Mouse (Mus musculus) midbrain, embryonic 15.5 days (tissue): Measurements from ENCODE around the gene Cnga2. TPM values are rescaled to one million over a fixed set of nuclear protein-coding genes. Genes with fewer than 3 reads are reported as not detected.
"Not testable (repeated sequence)": the region's sequence is repeated elsewhere in the genome, so short reads cannot be mapped to it uniquely, and the experiment has no call there.

Source experiments
- ATAC-seq: fragments of 200-750 bp; cut with Nextera tagmentation; replicated peaks from 2 replicates; pipeline ENCODE4 v1.8.0; 2017; ENCODE audit warnings: moderate TSS enrichment
- H3K27ac ChIP-seq: fragments of 300-500 bp; sonication (generic); 2 replicates; pipeline ENCODE4 v1.5.1; 2015; ENCODE audit warnings: mild to moderate bottlenecking, inconsistent platforms
- H3K27me3 ChIP-seq: fragments of 300-500 bp; sonication (generic); replicated peaks from 2 replicates; pipeline ENCODE4 v1.6.1; 2015; ENCODE audit warnings: inconsistent platforms
- H3K36me3 ChIP-seq: fragments of 300-500 bp; sonication (generic); replicated peaks from 2 replicates; pipeline ENCODE4 v1.6.1; 2015; ENCODE audit warnings: inconsistent platforms
- H3K4me1 ChIP-seq: fragments of 300-500 bp; sonication (generic); 2 replicates; pipeline ENCODE4 v1.6.1; 2015; ENCODE audit warnings: inconsistent platforms
- H3K4me2 ChIP-seq: fragments of 300-500 bp; sonication (generic); 2 replicates; pipeline ENCODE4 v1.6.1; 2015; ENCODE audit warnings: inconsistent platforms, mild to moderate bottlenecking, moderate library complexity
- H3K4me3 ChIP-seq: fragments of 300-500 bp; sonication (generic); 2 replicates; pipeline ENCODE4 v1.5.1; 2015; ENCODE audit warnings: mild to moderate bottlenecking, inconsistent platforms
- H3K9ac ChIP-seq: fragments of 300-500 bp; sonication (generic); 2 replicates; pipeline ENCODE4 v1.6.1; 2015; ENCODE audit warnings: mild to moderate bottlenecking, inconsistent platforms
- H3K9me3 ChIP-seq: fragments of 300-500 bp; sonication (generic); 2 replicates; pipeline ENCODE4 v1.6.1; 2016; ENCODE audit warnings: inconsistent platforms
- WGBS: fragments of 180-500 bp; shearing (Covaris S2); methylation state at CpG from one replicate; pipeline ENCODE4 v1.1.7; 2015; ENCODE audit warnings: mixed read lengths; 5-methylcytosine and 5-hydroxymethylcytosine counted together
- polyA plus RNA-seq: library from polyadenylated mRNA; unstranded; fragments of >200 nt; fragmentation: Nextera tagmentation; extraction: Ambion mirVana; gene quantifications from 2 replicates; pipeline ENCODE4 v1.2.1, GENCODE M21; 2015

Cnga2 gene
- 0.18 and 0.21 TPM in 2 replicates for polyA plus RNA-seq

- Histone ChIP-seq H3K9me3 (no peaks in the 10 kb centered on the region), H3K27me3 (no peaks in the 10 kb centered on the region), H3K4me2 (no peak within 1 kb of the TSS), H3K9ac (no peak within 1 kb of the TSS), H3K4me1 (no peaks in the 10 kb centered on the region), H3K27ac (no peak within 1 kb of the TSS), H3K4me3 (no peak within 1 kb of the TSS), H3K36me3 (no peaks in the 10 kb centered on the region)
- WGBS, result 82% methylated on average over 3 of the region's 3 CpGs
- no peak for ATAC-seq
These were observed at the start of gene Cnga2 for GRCm38 (mm10) chrX:71991549-71991948. Gene Cnga2 (plus strand): TSS chrX:71991849.

GRCm38 (mm10) chrX:71946631-71947030, 45.0 kb upstream of the Cnga2 start:
- no peak overlapping the region for H3K27ac ChIP-seq
- H3K27me3 ChIP-seq, result no peaks in the 10 kb centered on the region
- H3K36me3 ChIP-seq, result no peaks in the 10 kb centered on the region
- WGBS, result 25% methylated on average over 3 of the region's 3 CpGs
- no peak for ATAC-seq
- H3K9ac ChIP-seq, result no peak overlapping the region
- H3K9me3 ChIP-seq, result no peaks in the 10 kb centered on the region
- no peaks in the 10 kb centered on the region for H3K4me1 ChIP-seq
- no peak overlapping the region for H3K4me2 ChIP-seq
- H3K4me3 ChIP-seq, result no peak overlapping the region

GRCm38 (mm10) chrX:71958366-71958765, 33.3 kb upstream of the Cnga2 start:
- Histone ChIP-seq H3K36me3 (no peaks in the 10 kb centered on the region), H3K4me1 (no peaks in the 10 kb centered on the region), H3K4me2 (no peak overlapping the region), H3K4me3 (no peak overlapping the region), H3K27me3 (no peaks in the 10 kb centered on the region), H3K9ac (no peak overlapping the region), H3K9me3 (no peaks in the 10 kb centered on the region), H3K27ac (no peak overlapping the region)
- no peak for ATAC-seq

- Histone ChIP-seq H3K27ac (peak within 1 kb of the TSS; percentile 79), H3K4me3 (peak within 1 kb of the TSS; percentile 54), H3K36me3 (no peaks in the 10 kb centered on the region), H3K4me2 (peak within 1 kb of the TSS; percentile 75), H3K27me3 (no peaks in the 10 kb centered on the region), H3K4me1 (no peaks in the 10 kb centered on the region), H3K9me3 (no peaks in the 10 kb centered on the region), H3K9ac (peak within 1 kb of the TSS; percentile 65)
- WGBS, result 29% methylated on average over 70 of the region's 72 CpGs
- peak; percentile 91 for ATAC-seq
These were observed 29.3 kb upstream of the Cnga2 start, which contains the start of gene Prrg3 for GRCm38 (mm10) chrX:71962073-71963051. Gene Prrg3 (plus strand): TSS chrX:71962624.

- 33% methylated on average over 9 of the region's 9 CpGs for WGBS
- peak overlapping the region; percentile 79 for H3K27ac ChIP-seq
These were observed 28.3 kb upstream of the Cnga2 start for GRCm38 (mm10) chrX:71963275-71963912.

GRCm38 (mm10) chrX:71968216-71968615, 23.4 kb upstream of the Cnga2 start:
- H3K9me3 ChIP-seq, result no peaks in the 10 kb centered on the region
- no peaks in the 10 kb centered on the region for H3K27me3 ChIP-seq
- H3K9ac ChIP-seq, result no peak overlapping the region
- ATAC-seq, result no peak
- H3K4me1 ChIP-seq, result no peaks in the 10 kb centered on the region
- H3K36me3 ChIP-seq, result no peaks in the 10 kb centered on the region
- H3K27ac ChIP-seq, result no peak overlapping the region
- no peak overlapping the region for H3K4me2 ChIP-seq
- H3K4me3 ChIP-seq, result no peak overlapping the region
- 71% methylated on average over 1 of the region's 1 CpGs for WGBS

More at GRCm38 (mm10) chrX:71963275-71963912, 28.3 kb upstream of the Cnga2 start:
- ATAC-seq, result peak; percentile 77
- Histone ChIP-seq H3K4me2 (peak overlapping the region; percentile 75), H3K27me3 (no peaks in the 10 kb centered on the region), H3K9me3 (no peaks in the 10 kb centered on the region), H3K9ac (peak overlapping the region; percentile 65), H3K4me1 (no peaks in the 10 kb centered on the region), H3K4me3 (peak overlapping the region; percentile 54), H3K36me3 (no peaks in the 10 kb centered on the region)

GRCm38 (mm10) chrX:71968816-71969215, 22.8 kb upstream of the Cnga2 start:
- WGBS, result 71% methylated on average over 6 of the region's 6 CpGs
- Histone ChIP-seq H3K27ac (no peak overlapping the region), H3K4me2 (no peak overlapping the region), H3K9ac (no peak overlapping the region), H3K27me3 (no peaks in the 10 kb centered on the region), H3K4me3 (no peak overlapping the region), H3K36me3 (no peaks in the 10 kb centered on the region), H3K4me1 (no peaks in the 10 kb centered on the region), H3K9me3 (no peaks in the 10 kb centered on the region)
- ATAC-seq, result no peak

- Histone ChIP-seq H3K4me2 (no peak overlapping the region), H3K36me3 (no peaks in the 10 kb centered on the region), H3K9me3 (no peaks in the 10 kb centered on the region), H3K4me3 (no peak overlapping the region), H3K27ac (no peak overlapping the region), H3K27me3 (no peaks in the 10 kb centered on the region), H3K4me1 (no peaks in the 10 kb centered on the region), H3K9ac (no peak overlapping the region)
- no peak for ATAC-seq
- WGBS, result 56% methylated on average over 5 of the region's 5 CpGs
These were observed 20.3 kb upstream of the Cnga2 start for GRCm38 (mm10) chrX:71971325-71971724.

- Histone ChIP-seq H3K9me3 (no peaks in the 10 kb centered on the region), H3K9ac (no peak within 1 kb of the TSS), H3K4me1 (no peaks in the 10 kb centered on the region), H3K27ac (no peak within 1 kb of the TSS), H3K27me3 (no peaks in the 10 kb centered on the region), H3K36me3 (no peaks in the 10 kb centered on the region), H3K4me2 (no peak within 1 kb of the TSS), H3K4me3 (no peak within 1 kb of the TSS)
- ATAC-seq, result no peak
- WGBS, result 82% methylated on average over 2 of the region's 2 CpGs
These were observed 19.0 kb upstream of the Cnga2 start, which contains the start of gene Fate1 for GRCm38 (mm10) chrX:71972686-71973085. Gene Fate1 (plus strand): TSS chrX:71972986.

GRCm38 (mm10) chrX:71977681-71978080, 14.0 kb upstream of the Cnga2 start:
- H3K27me3 ChIP-seq, H3K4me1 ChIP-seq, H3K9ac ChIP-seq, H3K4me2 ChIP-seq, H3K4me3 ChIP-seq, H3K27ac ChIP-seq, H3K9me3 ChIP-seq, ATAC-seq, H3K36me3 ChIP-seq: not testable (repeated sequence)

- 82% methylated on average over 3 of the region's 3 CpGs for WGBS
- no peaks in the 10 kb centered on the region for H3K27me3 ChIP-seq
- H3K9ac ChIP-seq, result no peak overlapping the region
- no peak overlapping the region for H3K27ac ChIP-seq
- no peak for ATAC-seq
- no peaks in the 10 kb centered on the region for H3K4me1 ChIP-seq
- no peak overlapping the region for H3K4me3 ChIP-seq
- no peaks in the 10 kb centered on the region for H3K36me3 ChIP-seq
- no peaks in the 10 kb centered on the region for H3K9me3 ChIP-seq
- H3K4me2 ChIP-seq, result no peak overlapping the region
These were observed 11.2 kb upstream of the Cnga2 start for GRCm38 (mm10) chrX:71980443-71980842.

- Histone ChIP-seq H3K27ac (no peak overlapping the region), H3K9me3 (no peaks in the 10 kb centered on the region), H3K4me3 (no peak overlapping the region), H3K27me3 (no peaks in the 10 kb centered on the region), H3K9ac (no peak overlapping the region), H3K4me2 (no peak overlapping the region), H3K4me1 (no peaks in the 10 kb centered on the region), H3K36me3 (no peaks in the 10 kb centered on the region)
- no peak for ATAC-seq
- WGBS, result 68% methylated on average over 2 of the region's 2 CpGs
These were observed 10.3 kb upstream of the Cnga2 start for GRCm38 (mm10) chrX:71981322-71981721.
